Comparison of ENCODE assay signal across 7 mouse cellular contexts in genomic region chr6:97204252-97204869, GRCm38 (mm10). TPM values are rescaled to one million over a fixed set of nuclear protein-coding genes. Genes with fewer than 3 reads are reported as not detected.
A peak's percentile ranks its signal among the peaks of the same experiment; 100 is the strongest.
DNase-seq lines count a peak whose midpoint lies in the region; ATAC-seq lines count a peak whose summit lies in the region.

No protein-coding gene starts in this region.

- no peaks in the 10 kb centered on the region for H3K27me3 ChIP-seq in megakaryocyte, embryonic 14.5 days (replicated peaks)
- no peaks in the 10 kb centered on the region for H3K27me3 ChIP-seq in forebrain, embryonic 10.5 days (ENCODE audit: poor library complexity, severe bottlenecking)

- no peak for DNase-seq in forebrain, embryonic 10.5 days (ENCODE audit: extremely low spot score, low spot score)
- peak; percentile 7 for DNase-seq in liver
- DNase-seq in thymus, postnatal 0 days (ENCODE audit: low spot score), result no peak
- no peak for DNase-seq in frontal cortex, adult 2 months (ENCODE audit: extremely low spot score in 1 of 2, low spot score in 1 of 2)
- no peak for DNase-seq in kidney, adult 9 months

- no peak for ATAC-seq in megakaryocyte, adult 5-6 weeks (ENCODE audit: poor library complexity, severe bottlenecking)

- peaks cover 34% of the 10 kb centered on the region for H3K36me3 ChIP-seq in megakaryocyte, embryonic 14.5 days (replicated peaks; ENCODE audit: low read length)
- H3K36me3 ChIP-seq in forebrain, embryonic 10.5 days (replicated peaks), result peaks cover 16% of the 10 kb centered on the region

- peaks cover 53% of the 10 kb centered on the region for H3K4me1 ChIP-seq in megakaryocyte, embryonic 14.5 days
- peaks cover 31% of the 10 kb centered on the region for H3K4me1 ChIP-seq in forebrain, embryonic 10.5 days

- 29% methylated on average over 9 of the region's 9 CpGs for WGBS in forebrain, embryonic 10.5 days

- peak overlapping the region; percentile 98 for H3K27ac ChIP-seq in forebrain, embryonic 10.5 days

- H3K9me3 ChIP-seq in megakaryocyte, embryonic 14.5 days, result no peaks in the 10 kb centered on the region
- no peaks in the 10 kb centered on the region for H3K9me3 ChIP-seq in forebrain, embryonic 10.5 days

- H3K4me3 ChIP-seq in megakaryocyte, embryonic 14.5 days (replicated peaks), result peak overlapping the region; percentile 97
- peak overlapping the region; percentile 90 for H3K4me3 ChIP-seq in forebrain, embryonic 10.5 days

RNA-seq across cellular contexts. Expression of gene Uba3, which starts 1.1 kb away (rescaled TPM):
- 4.7 and 9.4 TPM in 2 replicates for polyA plus RNA-seq in megakaryocyte, embryonic 14.5 days (2012; ENCODE audit: insufficient read depth, low replicate concordance)
- total RNA-seq in megakaryocyte, adult 5-6 weeks (2015), result 52.0 and 52.9 TPM in 2 replicates
- 57.5 and 64.0 TPM in 2 replicates for total RNA-seq in megakaryocyte, adult 5-6 weeks (2017)
- polyA plus RNA-seq in forebrain, embryonic 10.5 days (2016; fragmentation: Nextera tagmentation; extraction: Ambion mirVana), result 84.3 and 87.1 TPM in 2 replicates
- 53.1 and 55.4 TPM in 2 replicates for polyA plus RNA-seq in thymus, postnatal 0 days (2015; fragmentation: Nextera tagmentation; extraction: Ambion mirVana)
- 56.0 and 63.3 TPM in 2 replicates for polyA plus RNA-seq in frontal cortex, adult 2 months (2012; rRNA removed)

RNA-seq across cellular contexts. Expression of gene Arl6ip5, which starts 6.1 kb away (rescaled TPM):
- 8.1 and 25.3 TPM in 2 replicates for polyA plus RNA-seq in megakaryocyte, embryonic 14.5 days (2012; ENCODE audit: insufficient read depth, low replicate concordance)
- total RNA-seq in megakaryocyte, adult 5-6 weeks (2015), result 90.2 and 109 TPM in 2 replicates
- 98.0 and 125 TPM in 2 replicates for total RNA-seq in megakaryocyte, adult 5-6 weeks (2017)
- 39.7 and 40.0 TPM in 2 replicates for polyA plus RNA-seq in forebrain, embryonic 10.5 days (2016; fragmentation: Nextera tagmentation; extraction: Ambion mirVana)
- polyA plus RNA-seq in thymus, postnatal 0 days (2015; fragmentation: Nextera tagmentation; extraction: Ambion mirVana), result 105 and 112 TPM in 2 replicates
- 165 and 175 TPM in 2 replicates for polyA plus RNA-seq in frontal cortex, adult 2 months (2012; rRNA removed)

RNA-seq across cellular contexts. Expression of gene Tmf1, which starts 25.4 kb away (rescaled TPM):
- 0.52 and 2.5 TPM in 2 replicates for polyA plus RNA-seq in megakaryocyte, embryonic 14.5 days (2012; ENCODE audit: insufficient read depth, low replicate concordance)
- 21.5 and 22.6 TPM in 2 replicates for total RNA-seq in megakaryocyte, adult 5-6 weeks (2015)
- 98.2 and 120 TPM in 2 replicates for total RNA-seq in megakaryocyte, adult 5-6 weeks (2017)
- 24.2 and 26.3 TPM in 2 replicates for polyA plus RNA-seq in forebrain, embryonic 10.5 days (2016; fragmentation: Nextera tagmentation; extraction: Ambion mirVana)
- 43.9 and 50.8 TPM in 2 replicates for polyA plus RNA-seq in thymus, postnatal 0 days (2015; fragmentation: Nextera tagmentation; extraction: Ambion mirVana)
- polyA plus RNA-seq in frontal cortex, adult 2 months (2012; rRNA removed), result 9.3 and 11.5 TPM in 2 replicates

RNA-seq across cellular contexts. Expression of gene Lmod3, which starts 48.2 kb away (rescaled TPM):
- polyA plus RNA-seq in megakaryocyte, embryonic 14.5 days (2012; ENCODE audit: insufficient read depth, low replicate concordance), result not detected in 2 replicates
- not detected in 2 replicates for total RNA-seq in megakaryocyte, adult 5-6 weeks (2015)
- total RNA-seq in megakaryocyte, adult 5-6 weeks (2017), result not detected in 2 replicates
- not detected in 2 replicates for polyA plus RNA-seq in forebrain, embryonic 10.5 days (2016; fragmentation: Nextera tagmentation; extraction: Ambion mirVana)
- 0.13 and 0.18 TPM in 2 replicates for polyA plus RNA-seq in thymus, postnatal 0 days (2015; fragmentation: Nextera tagmentation; extraction: Ambion mirVana)
- 0.15 TPM in 1 of 2 replicates, not detected in the other for polyA plus RNA-seq in frontal cortex, adult 2 months (2012; rRNA removed)

RNA-seq across cellular contexts. Expression of gene Eogt, which starts 55.4 kb away (rescaled TPM):
- polyA plus RNA-seq in megakaryocyte, embryonic 14.5 days (2012; ENCODE audit: insufficient read depth, low replicate concordance), result 0.21 TPM in 1 of 2 replicates, not detected in the other
- total RNA-seq in megakaryocyte, adult 5-6 weeks (2015), result 4.6 and 7.2 TPM in 2 replicates
- total RNA-seq in megakaryocyte, adult 5-6 weeks (2017), result 3.4 and 6.1 TPM in 2 replicates
- 9.7 and 9.9 TPM in 2 replicates for polyA plus RNA-seq in forebrain, embryonic 10.5 days (2016; fragmentation: Nextera tagmentation; extraction: Ambion mirVana)
- polyA plus RNA-seq in thymus, postnatal 0 days (2015; fragmentation: Nextera tagmentation; extraction: Ambion mirVana), result 5.1 and 5.7 TPM in 2 replicates
- 31.4 and 33.8 TPM in 2 replicates for polyA plus RNA-seq in frontal cortex, adult 2 months (2012; rRNA removed)
